Mouse (Mus musculus): ENCODE measurements at regions not wholly inside any gene's neighbourhood (a gene's known extent, or its start where the extent isn't known, plus 50 kb on each side); places are given as distances from the start of the nearest gene placed in this dataset.

DNA sequence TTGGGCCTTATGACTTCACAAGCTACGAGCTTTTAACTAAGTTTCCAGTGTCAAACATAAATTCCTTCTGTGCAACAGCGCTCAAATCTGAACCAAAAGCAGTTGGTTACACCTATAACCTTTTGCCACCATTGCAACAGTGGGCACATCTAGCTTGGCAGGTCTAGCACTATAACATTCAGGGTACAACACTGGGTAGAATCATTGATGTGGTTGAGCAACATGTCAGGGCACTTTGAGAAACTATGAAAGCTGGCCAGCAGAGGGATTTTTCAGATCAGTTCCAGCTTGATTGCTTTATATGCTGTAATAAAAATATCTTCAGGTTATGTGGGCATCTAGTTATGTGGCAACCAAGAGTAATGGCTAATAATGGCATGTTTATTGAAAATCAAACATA lies 63.8 kb upstream of the Slc7a11 start:
- DNase-seq = no peak
